Comparison of ENCODE assay signal across 1 mouse cellular context in genomic region chr11:50325496-50326301, GRCm38 (mm10).
A peak's percentile ranks its signal among the peaks of the same experiment; 100 is the strongest.
TF ChIP-seq lines count a peak whose summit lies in the region.

TSS of gene Canx (minus strand) at chr11:50325673.

TF ChIP-seq in CH12.LX, 34 proteins besides CTCF, POLR2A, EP300 and RAD21 (continued from another document):
- TF ChIP-seq SMC3 (IDR thresholded peaks at IDR 0.05; ENCODE audit: low read depth, low read length) (no peak), JUN (IDR thresholded peaks at IDR 0.05; ENCODE audit: insufficient read depth, low read depth, low read length) (no peak), HCFC1 (IDR thresholded peaks at IDR 0.05; ENCODE audit: low read depth, low read length) (peak; percentile 83), JUND (conservative IDR thresholded peaks at IDR 0.05; ENCODE audit: low read depth, low read length) (no peak), NRF1 (IDR thresholded peaks at IDR 0.05; ENCODE audit: low read depth, low read length) (peak; percentile 52), MXI1 (IDR thresholded peaks at IDR 0.05; ENCODE audit: low read depth, low read length) (peak; percentile 98), RCOR1 (conservative IDR thresholded peaks at IDR 0.05; ENCODE audit: low read depth, low read length) (no peak; the same call in 1 of the 2 replicates), MAFK (IDR thresholded peaks at IDR 0.05; ENCODE audit: insufficient replicate concordance, low read length) (no peak), ZNF384 (IDR thresholded peaks at IDR 0.05; ENCODE audit: low read depth, low read length) (no peak), USF1 (IDR thresholded peaks at IDR 0.05; ENCODE audit: low read depth, low read length) (peak; percentile 86), IRF4 (IDR thresholded peaks at IDR 0.05; ENCODE audit: low read depth, low read length) (0 out of 2 replicates have a peak, but pooled peaks have one; percentile 65)
